8 mouse cellular contexts compared by ENCODE assay signal in the genomic region with DNA sequence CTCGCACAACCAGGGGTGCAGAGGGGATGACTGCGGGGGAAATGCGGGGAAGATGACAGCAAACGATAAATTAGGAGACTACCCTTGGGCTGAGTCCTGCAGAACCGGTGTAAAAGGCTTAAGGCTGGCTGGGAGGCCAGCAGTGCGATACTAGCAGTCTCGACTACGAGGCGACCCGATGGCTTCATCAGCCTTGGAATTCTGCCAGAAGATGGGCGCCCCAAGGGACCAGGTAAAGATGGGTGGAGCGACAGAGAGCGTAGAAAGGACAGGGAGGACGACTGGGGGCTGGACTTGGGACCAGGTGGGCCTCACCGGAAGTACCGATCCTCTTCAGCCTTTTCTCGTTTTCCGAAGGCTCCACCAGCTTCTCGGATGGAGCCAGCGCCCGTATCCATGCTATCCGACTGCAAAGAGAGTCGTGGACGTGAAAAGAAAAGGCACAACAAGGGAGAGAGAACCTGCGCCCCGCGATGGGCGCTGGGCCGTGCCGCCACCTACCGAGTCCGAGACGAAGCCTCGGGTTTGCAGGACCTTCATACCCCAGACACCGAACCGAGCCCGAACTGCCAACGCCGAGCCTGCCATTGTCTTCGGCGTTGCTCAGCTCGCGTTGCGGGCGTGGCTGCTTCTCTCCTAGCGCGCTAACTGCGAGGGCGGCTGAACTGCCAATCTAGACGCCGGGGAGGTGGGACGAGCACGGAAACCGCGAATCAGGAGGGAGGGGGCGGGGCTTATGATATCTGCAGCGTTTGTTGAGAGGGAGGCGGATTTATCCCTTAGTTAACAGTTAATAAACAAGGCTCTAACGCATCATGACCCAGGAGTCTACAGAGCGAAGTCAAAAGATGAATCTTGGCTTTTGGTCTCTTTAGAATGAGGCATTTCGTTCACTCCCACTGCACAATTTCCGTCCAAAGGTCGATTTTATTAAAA. TPM values are rescaled to one million over a fixed set of nuclear protein-coding genes. Genes with fewer than 3 reads are reported as not detected.
DNase-seq lines count a peak whose midpoint lies in the region; ATAC-seq and TF ChIP-seq lines count a peak whose summit lies in the region.

A gene (minus strand): TSS at position 679 of the 936 bp plus-strand sequence.

- peak; percentile 93 for ATAC-seq in forebrain, embryonic 13.5 days

- under 1% methylated on average over 63 of the region's 63 CpGs for WGBS in forebrain, embryonic 13.5 days
- under 1% methylated on average over 63 of the region's 63 CpGs for WGBS in large intestine, adult 2 months
- WGBS in lung, adult 2 months = under 1% methylated on average over 63 of the region's 63 CpGs
- whole genome bisulfite sequencing in olfactory bulb, adult 2 months = under 1% methylated on average over 63 of the region's 63 CpGs
- WGBS in thymus, adult 2 months = under 1% methylated on average over 63 of the region's 63 CpGs

- H3K27me3 ChIP-seq in ES-Bruce4 (ENCODE audit: control insufficient read depth, insufficient read depth, low read length, poor library complexity, severe bottlenecking) = no peaks in the 10 kb centered on the region
- no peaks in the 10 kb centered on the region for H3K27me3 ChIP-seq in forebrain, embryonic 13.5 days
- no peaks in the 10 kb centered on the region for H3K27me3 ChIP-seq in thymus, adult 2 months (ENCODE audit: control insufficient read depth, insufficient read depth, low read length)

- H3K36me3 ChIP-seq in ES-Bruce4 (ENCODE audit: control insufficient read depth, insufficient read depth, low read length, poor library complexity, severe bottlenecking) = peaks cover 16% of the 10 kb centered on the region
- H3K36me3 ChIP-seq in forebrain, embryonic 13.5 days (ENCODE audit: poor library complexity, severe bottlenecking) = peaks cover 31% of the 10 kb centered on the region
- H3K36me3 ChIP-seq in thymus, adult 2 months (ENCODE audit: control insufficient read depth, insufficient read depth, low read length) = no peaks in the 10 kb centered on the region; the same call in 1 of the 2 replicates

- TF ChIP-seq EP300 in ES-Bruce4 (IDR thresholded peaks at IDR 0.05; ENCODE audit: insufficient read depth, low read depth, low read length) = no peak

- H3K4me3 ChIP-seq in ES-Bruce4 (ENCODE audit: low read depth, low read length) = peak within 1 kb of the TSS; percentile 83
- H3K4me3 ChIP-seq in forebrain, embryonic 13.5 days = peak within 1 kb of the TSS; percentile 81
- H3K4me3 ChIP-seq in lung, adult 2 months (replicated peaks; ENCODE audit: extremely low read depth, low read depth, low read length) = peak within 1 kb of the TSS; percentile 77
- peak within 1 kb of the TSS; percentile 94 for H3K4me3 ChIP-seq in olfactory bulb, adult 2 months (ENCODE audit: insufficient read depth, low read depth, low read length)
- peak within 1 kb of the TSS; percentile 90 for H3K4me3 ChIP-seq in thymus, adult 2 months (ENCODE audit: control insufficient read depth, insufficient read depth, low read length)

- peak; percentile 44 for TF ChIP-seq POLR2A in ES-Bruce4 (IDR thresholded peaks at IDR 0.05; ENCODE audit: insufficient read depth, low read length)
- peak; percentile 90; the same call in 1 of the 2 replicates for TF ChIP-seq POLR2A in lung, adult 2 months (IDR thresholded peaks at IDR 0.05; ENCODE audit: borderline replicate concordance, extremely low read depth, low read depth, low read length)
- TF ChIP-seq POLR2A in olfactory bulb, adult 2 months (IDR thresholded peaks at IDR 0.05; ENCODE audit: insufficient read depth, low read depth, low read length) = peak; percentile 97
- TF ChIP-seq POLR2A in thymus, adult 2 months (IDR thresholded peaks at IDR 0.05; ENCODE audit: control insufficient read depth, extremely low read depth, insufficient read depth, low read length, poor library complexity) = peak; percentile 83

- H3K4me2 ChIP-seq in forebrain, embryonic 13.5 days = peak within 1 kb of the TSS; percentile 87

- H3K9me3 ChIP-seq in ES-Bruce4 (replicated peaks; ENCODE audit: control insufficient read depth, insufficient read depth, low read length, poor library complexity, severe bottlenecking) = no peaks in the 10 kb centered on the region
- H3K9me3 ChIP-seq in forebrain, embryonic 13.5 days (replicated peaks) = no peaks in the 10 kb centered on the region

- no peak for TF ChIP-seq CTCF in ES-Bruce4 (IDR thresholded peaks at IDR 0.05; ENCODE audit: low read depth, low read length)
- TF ChIP-seq CTCF in lung, adult 2 months (IDR thresholded peaks at IDR 0.05; ENCODE audit: insufficient read depth, low read length) = no peak
- no peak for TF ChIP-seq CTCF in olfactory bulb, adult 2 months (IDR thresholded peaks at IDR 0.05; ENCODE audit: insufficient read depth, low read depth, low read length)
- 0 out of 2 replicates have a peak, but pooled peaks have one; percentile 49 for TF ChIP-seq CTCF in thymus, adult 2 months (IDR thresholded peaks at IDR 0.05; ENCODE audit: borderline replicate concordance, control insufficient read depth, extremely low read depth, insufficient read depth, low read length, poor library complexity)

- DNase-seq in c-Kit-positive CD71-positive TER-119-positive erythroid progenitor cells, embryonic 14.5 days (ENCODE audit: low spot score) = peak; percentile 97
- peak; percentile 92 to 93 for DNase-seq in heart, postnatal 10 days
- no peak for DNase-seq in large intestine, adult 2 months (ENCODE audit: low read depth, low spot score)
- peak; percentile 81 for DNase-seq in lung, adult 2 months
- peak; percentile 85 for DNase-seq in thymus, adult 2 months

- no peaks in the 10 kb centered on the region for H3K4me1 ChIP-seq in ES-Bruce4 (ENCODE audit: control insufficient read depth, insufficient read depth, low read length)
- peaks cover 44% of the 10 kb centered on the region for H3K4me1 ChIP-seq in forebrain, embryonic 13.5 days
- H3K4me1 ChIP-seq in lung, adult 2 months (ENCODE audit: control insufficient read depth, insufficient read depth, low read length) = peaks cover 11% of the 10 kb centered on the region
- peaks cover 8% of the 10 kb centered on the region; the same call in 1 of the 2 replicates for H3K4me1 ChIP-seq in olfactory bulb, adult 2 months (ENCODE audit: control insufficient read depth, insufficient read depth, low read length)
- peaks cover 13% of the 10 kb centered on the region for H3K4me1 ChIP-seq in thymus, adult 2 months (replicated peaks; ENCODE audit: control insufficient read depth, insufficient read depth, low read length)

- H3K27ac ChIP-seq in ES-Bruce4 (ENCODE audit: insufficient read depth, low read length) = peak within 1 kb of the TSS; percentile 82
- H3K27ac ChIP-seq in forebrain, embryonic 13.5 days = peak within 1 kb of the TSS; percentile 96
- peak within 1 kb of the TSS; percentile 82 for H3K27ac ChIP-seq in olfactory bulb, adult 2 months (ENCODE audit: insufficient read depth, low read depth, low read length)
- peak within 1 kb of the TSS; percentile 3; the same call in 1 of the 2 replicates for H3K27ac ChIP-seq in thymus, adult 2 months (ENCODE audit: control insufficient read depth, insufficient read depth, low read length)

- intact Hi-C loops in heart, postnatal 10 days (cut with DNase I) = no loop called here

- H3K9ac ChIP-seq in ES-Bruce4 (ENCODE audit: low read depth, poor library complexity, severe bottlenecking) = peak within 1 kb of the TSS; percentile 83
- H3K9ac ChIP-seq in forebrain, embryonic 13.5 days = peak within 1 kb of the TSS; percentile 95

RNA-seq across cellular contexts. Expression of the gene that starts here (rescaled TPM):
- polyA plus RNA-seq in ES-Bruce4 (2011; ENCODE audit: insufficient read depth, insufficient read length, low read depth, missing spikeins) = 461 and 512 TPM in 2 replicates
- 1,115 and 1,299 TPM in 2 replicates for polyA plus RNA-seq in forebrain, embryonic 13.5 days (2015; fragmentation: Nextera tagmentation; extraction: Ambion mirVana)
- total RNA-seq in heart, postnatal 10 days (2021) = 100 to 1,000 TPM; 546 to 631 TPM
- 183 and 254 TPM in 2 replicates for polyA plus RNA-seq in large intestine, adult 2 months (2012; rRNA removed)
- 68.3 and 93.0 TPM in 2 replicates for polyA plus RNA-seq in lung, adult 2 months (2012; rRNA removed)
- polyA plus RNA-seq in olfactory bulb, adult 2 months (2012; ENCODE audit: insufficient read depth, insufficient read length, low replicate concordance, missing spikeins) = not detected in 2 replicates
- 102 and 109 TPM in 2 replicates for polyA plus RNA-seq in thymus, adult 2 months (2012; rRNA removed)

Comparison
In these comparisons a context has a peak if more than half of its experiments do, and no peak if none do; other contexts are left out.
1. RNA of the gene that starts here (polyA plus RNA-seq): 1,115 to 1,299 TPM in forebrain, embryonic 13.5 days, 461 to 512 TPM in ES-Bruce4, 183 to 254 TPM in large intestine, adult 2 months, 102 to 109 TPM in thymus, adult 2 months and 68.3 to 93.0 TPM in lung, adult 2 months; not detected in olfactory bulb, adult 2 months; every median in the first group is over 10 times any median in the second.
2. H3K27ac ChIP-seq: peak in every context shown above with its lines; median percentile 96 in forebrain, embryonic 13.5 days; 82 in ES-Bruce4; 82 in olfactory bulb, adult 2 months; 3 in thymus, adult 2 months.
3. POLR2A ChIP-seq: peak in every context shown above with its lines; median percentile 97 in olfactory bulb, adult 2 months; 90 in lung, adult 2 months; 83 in thymus, adult 2 months; 44 in ES-Bruce4.
4. Peak in every context shown above with its lines, with median percentiles within 50 percentile points of each other: H3K4me3 ChIP-seq.